Mouse (Mus musculus): ENCODE results near the gene Slc39a9. TPM values are rescaled to one million over a fixed set of nuclear protein-coding genes. Genes with fewer than 3 reads are reported as not detected.

Gene Slc39a9
- polyA plus RNA-seq, 1 experiment from 2014 or later, result 23.8 TPM

DNA sequence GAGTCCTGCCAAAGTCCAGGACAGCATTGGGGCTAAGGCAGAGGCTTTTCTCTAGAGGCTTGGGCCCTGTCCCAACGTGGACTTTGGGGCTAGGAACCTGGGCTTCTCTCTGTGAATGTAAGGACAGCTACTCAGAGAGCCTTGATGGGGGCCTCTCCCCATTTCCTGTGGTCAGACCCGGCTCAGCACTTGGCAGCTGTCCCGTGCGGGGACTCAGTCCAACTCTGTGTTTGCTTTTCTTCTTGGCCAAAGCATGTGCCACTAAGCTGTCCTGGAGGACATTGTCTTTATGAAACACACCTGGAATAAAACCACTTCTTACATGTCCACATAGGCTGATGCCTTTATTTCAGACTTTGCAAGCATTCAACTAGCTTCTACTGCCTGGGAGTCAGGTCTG lies 40.1 kb upstream of the Slc39a9 start:
- 46% methylated on average over 4 of the region's 4 CpGs for WGBS
- no peak overlapping the region for H3K9ac ChIP-seq (ENCODE audit: low read depth, low read length)
- 0 out of 2 replicates have a peak, but pooled peaks have one; percentile 24 for ATAC-seq
- H3K9me3 ChIP-seq (ENCODE audit: control insufficient read depth, low read length), result no peaks in the 10 kb centered on the region
- H3K4me1 ChIP-seq (ENCODE audit: control insufficient read depth, insufficient read depth, low read depth, low read length), result peaks cover 14% of the 10 kb centered on the region
- no peaks in the 10 kb centered on the region for H3K27me3 ChIP-seq (replicated peaks; ENCODE audit: control insufficient read depth, insufficient read depth, low read length)
- no peak overlapping the region for H3K4me2 ChIP-seq (ENCODE audit: low read length)
- H3K36me3 ChIP-seq (ENCODE audit: control insufficient read depth, insufficient read depth, low read length), result 0 out of 2 replicates have a peak, but pooled peaks cover 2% of the 10 kb centered on the region
- no peak overlapping the region for H3K4me3 ChIP-seq (ENCODE audit: low read length)
- H3K27ac ChIP-seq (ENCODE audit: low read depth, low read length), result peak overlapping the region; percentile 49

DNA sequence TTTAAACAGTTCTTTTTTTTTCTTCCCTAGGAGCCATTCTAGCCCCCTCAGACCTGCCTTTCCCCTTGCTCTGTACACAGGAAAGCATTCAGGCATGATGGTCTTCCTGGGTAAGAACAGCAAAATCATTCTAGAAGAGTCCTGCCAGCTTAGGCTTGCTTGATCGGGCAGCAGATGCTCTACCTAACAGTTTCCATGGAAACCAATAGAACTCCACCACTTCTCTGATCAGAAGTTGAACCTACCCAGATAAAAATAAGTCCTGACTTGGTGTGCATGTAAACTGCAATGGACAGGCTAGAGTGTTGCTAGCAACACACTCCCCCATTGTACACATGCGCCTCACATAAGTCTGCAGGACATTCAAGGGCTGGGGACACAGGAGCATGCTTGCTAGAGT lies 39.5 kb upstream of the Slc39a9 start:
- no peaks in the 10 kb centered on the region for H3K27me3 ChIP-seq (replicated peaks; ENCODE audit: control insufficient read depth, insufficient read depth, low read length)
- WGBS, result 70% methylated on average over 2 of the region's 2 CpGs
- no peak overlapping the region for H3K4me2 ChIP-seq (ENCODE audit: low read length)
- 0 out of 2 replicates have a peak, but pooled peaks cover 2% of the 10 kb centered on the region for H3K36me3 ChIP-seq (ENCODE audit: control insufficient read depth, insufficient read depth, low read length)
- peak overlapping the region; percentile 49 for H3K27ac ChIP-seq (ENCODE audit: low read depth, low read length)
- no peaks in the 10 kb centered on the region for H3K9me3 ChIP-seq (ENCODE audit: control insufficient read depth, low read length)
- H3K4me1 ChIP-seq (ENCODE audit: control insufficient read depth, insufficient read depth, low read depth, low read length), result peaks cover 14% of the 10 kb centered on the region
- H3K4me3 ChIP-seq (ENCODE audit: low read length), result no peak overlapping the region
- peak; percentile 48; the same call in 1 of the 2 replicates for ATAC-seq
- H3K9ac ChIP-seq (ENCODE audit: low read depth, low read length), result no peak overlapping the region

DNA sequence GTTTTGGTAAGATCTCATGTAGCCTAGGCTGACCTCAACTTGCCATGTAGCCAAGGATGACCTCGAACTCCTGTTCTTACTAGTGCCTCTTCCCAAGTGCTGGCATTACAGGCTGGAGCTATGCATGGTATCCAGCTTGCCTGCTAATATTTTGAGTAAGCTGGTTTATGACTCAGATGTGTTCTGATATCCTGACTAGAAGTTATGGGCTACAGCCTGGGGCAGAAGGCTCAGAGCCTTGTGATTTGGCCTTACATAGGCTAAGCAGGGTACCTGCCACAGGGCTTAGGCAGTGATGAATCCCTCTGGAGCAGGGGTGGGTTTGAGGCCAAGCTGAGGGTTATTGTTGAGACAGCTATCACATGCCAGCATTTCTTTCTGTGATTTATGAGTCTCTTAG lies 35.1 kb upstream of the Slc39a9 start:
- Histone ChIP-seq H3K36me3 (ENCODE audit: control insufficient read depth, insufficient read depth, low read length) (no peaks in the 10 kb centered on the region), H3K4me2 (ENCODE audit: low read length) (no peak overlapping the region), H3K9me3 (ENCODE audit: control insufficient read depth, low read length) (no peaks in the 10 kb centered on the region), H3K4me1 (ENCODE audit: control insufficient read depth, insufficient read depth, low read depth, low read length) (peaks cover 10% of the 10 kb centered on the region), H3K27ac (ENCODE audit: low read depth, low read length) (no peak overlapping the region), H3K9ac (ENCODE audit: low read depth, low read length) (no peak overlapping the region), H3K27me3 (replicated peaks; ENCODE audit: control insufficient read depth, insufficient read depth, low read length) (no peaks in the 10 kb centered on the region), H3K4me3 (ENCODE audit: low read length) (no peak overlapping the region)
- 89% methylated on average over 1 of the region's 1 CpGs for WGBS
- no peak for ATAC-seq

- Histone ChIP-seq H3K9me3 (ENCODE audit: control insufficient read depth, low read length) (no peaks in the 10 kb centered on the region), H3K4me1 (ENCODE audit: control insufficient read depth, insufficient read depth, low read depth, low read length) (no peaks in the 10 kb centered on the region), H3K4me2 (ENCODE audit: low read length) (no peak overlapping the region), H3K4me3 (ENCODE audit: low read length) (no peak overlapping the region), H3K27ac (ENCODE audit: low read depth, low read length) (no peak overlapping the region), H3K27me3 (replicated peaks; ENCODE audit: control insufficient read depth, insufficient read depth, low read length) (no peaks in the 10 kb centered on the region), H3K36me3 (ENCODE audit: control insufficient read depth, insufficient read depth, low read length) (no peaks in the 10 kb centered on the region), H3K9ac (ENCODE audit: low read depth, low read length) (no peak overlapping the region)
- 78% methylated on average over 3 of the region's 3 CpGs for WGBS
- no peak for ATAC-seq
Measured at GRCm38 (mm10) chr12:80609928-80610327, 33.8 kb upstream of the Slc39a9 start.

DNA sequence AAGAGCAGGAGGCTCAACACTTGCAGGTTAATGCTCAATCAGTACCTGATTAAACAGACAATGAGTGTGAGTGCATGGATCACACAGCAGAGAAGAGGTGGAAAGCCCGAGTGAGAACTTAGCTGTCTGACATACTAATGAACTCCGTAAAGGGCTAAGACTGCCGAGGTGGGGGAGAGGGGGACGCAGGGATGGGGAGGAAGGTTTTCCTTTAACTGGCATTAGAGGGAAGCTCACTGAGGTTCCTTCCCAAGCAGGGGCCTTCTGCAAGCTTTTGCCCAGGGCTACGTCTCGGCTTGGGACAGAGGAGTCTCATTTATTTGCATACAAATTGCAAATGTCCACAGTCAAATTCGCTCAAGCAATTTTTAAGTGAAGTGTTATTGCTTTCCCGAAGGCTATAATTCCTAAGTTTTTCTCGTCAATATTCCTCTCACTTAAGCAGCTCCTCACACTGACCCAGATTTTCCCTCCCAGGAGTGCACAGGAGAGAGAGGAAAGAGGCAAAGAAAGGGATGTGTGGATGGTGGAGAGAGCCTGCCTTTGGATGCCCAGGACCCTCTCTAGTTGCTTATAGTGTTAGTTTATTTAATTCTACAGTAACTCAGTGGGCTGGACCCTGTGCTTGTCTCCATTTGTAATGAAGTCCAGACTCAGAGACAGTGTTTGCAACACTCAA lies 31.4 kb upstream of the Slc39a9 start:
- Histone ChIP-seq H3K36me3 (ENCODE audit: control insufficient read depth, insufficient read depth, low read length) (no peaks in the 10 kb centered on the region), H3K4me3 (ENCODE audit: low read length) (no peak overlapping the region), H3K4me1 (ENCODE audit: control insufficient read depth, insufficient read depth, low read depth, low read length) (no peaks in the 10 kb centered on the region), H3K27me3 (replicated peaks; ENCODE audit: control insufficient read depth, insufficient read depth, low read length) (no peaks in the 10 kb centered on the region), H3K9ac (ENCODE audit: low read depth, low read length) (no peak overlapping the region), H3K9me3 (ENCODE audit: control insufficient read depth, low read length) (no peaks in the 10 kb centered on the region), H3K4me2 (ENCODE audit: low read length) (no peak overlapping the region), H3K27ac (ENCODE audit: low read depth, low read length) (peak overlapping the region; percentile 29; the same call in 1 of the 2 replicates)
- 47% methylated on average over 9 of the region's 9 CpGs for WGBS
- ATAC-seq, result peak; percentile 74

- H3K4me1 ChIP-seq (ENCODE audit: control insufficient read depth, insufficient read depth, low read depth, low read length), result no peaks in the 10 kb centered on the region
- no peaks in the 10 kb centered on the region for H3K36me3 ChIP-seq (ENCODE audit: control insufficient read depth, insufficient read depth, low read length)
- no peak overlapping the region for H3K4me2 ChIP-seq (ENCODE audit: low read length)
- H3K27ac ChIP-seq (ENCODE audit: low read depth, low read length), result no peak overlapping the region
- H3K9ac ChIP-seq (ENCODE audit: low read depth, low read length), result no peak overlapping the region
- 55% methylated on average over 7 of the region's 7 CpGs for WGBS
- H3K4me3 ChIP-seq (ENCODE audit: low read length), result no peak overlapping the region
- no peak for ATAC-seq
- H3K27me3 ChIP-seq (replicated peaks; ENCODE audit: control insufficient read depth, insufficient read depth, low read length), result no peaks in the 10 kb centered on the region
- no peaks in the 10 kb centered on the region for H3K9me3 ChIP-seq (ENCODE audit: control insufficient read depth, low read length)
Measured at GRCm38 (mm10) chr12:80615371-80616257, 28.1 kb upstream of the Slc39a9 start.

GRCm38 (mm10) chr12:80620501-80620900 lies 23.2 kb upstream of the Slc39a9 start:
- no peak for ATAC-seq
- no peaks in the 10 kb centered on the region for H3K9me3 ChIP-seq (ENCODE audit: control insufficient read depth, low read length)
- no peaks in the 10 kb centered on the region for H3K36me3 ChIP-seq (ENCODE audit: control insufficient read depth, insufficient read depth, low read length)
- H3K4me1 ChIP-seq (ENCODE audit: control insufficient read depth, insufficient read depth, low read depth, low read length), result no peaks in the 10 kb centered on the region
- H3K27ac ChIP-seq (ENCODE audit: low read depth, low read length), result no peak overlapping the region
- no peak overlapping the region for H3K4me3 ChIP-seq (ENCODE audit: low read length)
- H3K27me3 ChIP-seq (replicated peaks; ENCODE audit: control insufficient read depth, insufficient read depth, low read length), result no peaks in the 10 kb centered on the region
- H3K9ac ChIP-seq (ENCODE audit: low read depth, low read length), result no peak overlapping the region
- WGBS, result 82% methylated on average over 5 of the region's 5 CpGs
- no peak overlapping the region for H3K4me2 ChIP-seq (ENCODE audit: low read length)

DNA sequence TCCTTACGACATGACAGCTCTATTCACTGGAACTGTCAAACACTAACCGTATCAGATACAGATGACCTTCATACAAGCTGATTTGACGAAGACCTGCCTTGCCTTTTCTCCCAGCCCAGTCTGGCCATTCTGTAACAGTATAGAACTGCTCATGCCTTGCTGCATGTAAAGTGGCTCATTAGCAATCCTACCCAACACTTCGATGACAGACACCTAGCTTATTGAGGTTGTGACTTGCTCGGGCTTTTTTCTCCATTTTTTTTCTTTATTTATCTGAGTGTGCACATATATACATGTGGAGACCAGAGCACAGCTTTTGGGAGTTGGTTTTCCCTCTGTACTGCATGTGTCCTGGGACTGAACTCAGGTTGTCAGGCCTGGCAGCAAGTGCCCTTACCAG lies 11.9 kb upstream of the Slc39a9 start:
- H3K4me1 ChIP-seq (ENCODE audit: control insufficient read depth, insufficient read depth, low read depth, low read length), result no peaks in the 10 kb centered on the region
- no peak for ATAC-seq
- no peaks in the 10 kb centered on the region for H3K9me3 ChIP-seq (ENCODE audit: control insufficient read depth, low read length)
- 88% methylated on average over 5 of the region's 5 CpGs for WGBS
- no peak overlapping the region for H3K27ac ChIP-seq (ENCODE audit: low read depth, low read length)
- H3K4me3 ChIP-seq (ENCODE audit: low read length), result no peak overlapping the region
- no peak overlapping the region for H3K9ac ChIP-seq (ENCODE audit: low read depth, low read length)
- peaks cover 26% of the 10 kb centered on the region for H3K36me3 ChIP-seq (ENCODE audit: control insufficient read depth, insufficient read depth, low read length)
- no peak overlapping the region for H3K4me2 ChIP-seq (ENCODE audit: low read length)
- H3K27me3 ChIP-seq (replicated peaks; ENCODE audit: control insufficient read depth, insufficient read depth, low read length), result no peaks in the 10 kb centered on the region

Data from hindbrain, embryonic 16.5 days (tissue).